Mouse (Mus musculus) MEL (cell line): ENCODE data around the gene Ncs1. TPM values are rescaled to one million over a fixed set of nuclear protein-coding genes. Genes with fewer than 3 reads are reported as not detected.

Experiments
- DNase-seq: peaks from one replicate; pipeline ENCODE4 v3.0.0; 2011; ENCODE audit warnings: low read depth, low spot score
- H3K27ac ChIP-seq: 2 replicates; pipeline ENCODE4 v1.5.1; 2012; ENCODE audit warnings: low read depth, mild to moderate bottlenecking, control low read depth, low read length, moderate library complexity; ENCODE audit not compliant: control insufficient read depth
- H3K27me3 ChIP-seq, 2 experiments: fragments of 150-350 bp in 1 of 2; sonication (generic) in 1 of 2; 2 replicates each; pipeline ENCODE4 v1.6.1; 2012; ENCODE audit warnings: low read length in 2 of 2, mild to moderate bottlenecking in 2 of 2, improper control_type of control experiment in 1 of 2, moderate library complexity in 1 of 2; ENCODE audit not compliant: insufficient read depth in 2 of 2, control insufficient read depth in 1 of 2
- H3K36me3 ChIP-seq, 2 experiments: 2 replicates each; pipeline ENCODE4 v1.6.1; 2012 to 2014; ENCODE audit warnings: low read length in 2 of 2, improper control_type of control experiment in 1 of 2, inconsistent platforms in 1 of 2, mild to moderate bottlenecking in 1 of 2; ENCODE audit not compliant: insufficient read depth in 2 of 2, control insufficient read depth in 1 of 2
- H3K4me1 ChIP-seq, 2 experiments: fragments of 150-350 bp in 1 of 2; sonication (generic) in 1 of 2; 2 replicates each; pipeline ENCODE4 v1.6.1; 2012; ENCODE audit warnings: low read length in 2 of 2, improper control_type of control experiment in 1 of 2, mild to moderate bottlenecking in 1 of 2; ENCODE audit not compliant: insufficient read depth in 2 of 2, control insufficient read depth in 1 of 2
- H3K4me3 ChIP-seq, 2 experiments: fragments of 150-350 bp in 1 of 2; sonication (generic) in 1 of 2; 2 replicates each; pipeline ENCODE4 v1.5.1; 2012; ENCODE audit warnings: low read depth in 2 of 2, low read length in 2 of 2, mild to moderate bottlenecking in 2 of 2, moderate library complexity in 2 of 2, control low read depth in 1 of 2, improper control_type of control experiment in 1 of 2; ENCODE audit not compliant: control insufficient read depth in 1 of 2, insufficient read depth in 1 of 2
- H3K79me2 ChIP-seq: 2 replicates; pipeline ENCODE4 v1.6.1; 2012; ENCODE audit warnings: mild to moderate bottlenecking, low read length, moderate library complexity; ENCODE audit not compliant: control insufficient read depth, poor library complexity, insufficient read depth
- H3K9ac ChIP-seq: 2 replicates; pipeline ENCODE4 v1.6.1; 2012; ENCODE audit warnings: low read depth, mild to moderate bottlenecking, control low read depth, low read length, moderate library complexity; ENCODE audit not compliant: control insufficient read depth, poor library complexity, severe bottlenecking
- H3K9me3 ChIP-seq: fragments of 150-350 bp; sonication (generic); replicated peaks from 2 replicates; pipeline ENCODE4 v1.6.1; 2012; ENCODE audit warnings: mild to moderate bottlenecking, low read length, improper control_type of control experiment, moderate library complexity; ENCODE audit not compliant: insufficient read depth
- BHLHE40 ChIP-seq: IDR thresholded peaks from 2 replicates; pipeline ENCODE4 v1.6.1; 2012; ENCODE audit warnings: low read depth, mild to moderate bottlenecking, inconsistent platforms, low read length, improper control_type of control experiment, borderline replicate concordance
- E2F4 ChIP-seq: IDR thresholded peaks from 2 replicates; pipeline ENCODE4 v1.6.1; 2011; ENCODE audit warnings: low read depth, low read length, improper control_type of control experiment, borderline replicate concordance
- ETS1 ChIP-seq: IDR thresholded peaks from 2 replicates; pipeline ENCODE4 v1.6.1; 2012; ENCODE audit warnings: low read depth, mild to moderate bottlenecking, inconsistent platforms, low read length, improper control_type of control experiment, moderate library complexity
- GABPA ChIP-seq: IDR thresholded peaks from 2 replicates; pipeline ENCODE4 v1.6.1; 2012; ENCODE audit warnings: low read depth, mild to moderate bottlenecking, inconsistent platforms, low read length, improper control_type of control experiment, moderate library complexity
- KAT2A ChIP-seq: conservative IDR thresholded peaks from 2 replicates; pipeline ENCODE4 v1.6.1; 2012; ENCODE audit warnings: low read depth, low read length, improper control_type of control experiment, inconsistent platforms
- MAX ChIP-seq: IDR thresholded peaks from 2 replicates; pipeline ENCODE4 v1.6.1; 2011; ENCODE audit warnings: low read length, improper control_type of control experiment
- MAZ ChIP-seq: IDR thresholded peaks from 2 replicates; pipeline ENCODE4 v1.6.1; 2012; ENCODE audit warnings: low read depth, mild to moderate bottlenecking, inconsistent platforms, low read length, improper control_type of control experiment
- MEF2A ChIP-seq: IDR thresholded peaks from 2 replicates; pipeline ENCODE4 v1.6.1; 2014; ENCODE audit warnings: low read depth, mild to moderate bottlenecking, inconsistent platforms, low read length, improper control_type of control experiment; ENCODE audit not compliant: poor library complexity, insufficient replicate concordance, severe bottlenecking; ENCODE audit errors: extremely low read depth
- MXI1 ChIP-seq: IDR thresholded peaks from 2 replicates; pipeline ENCODE4 v1.6.1; 2011; ENCODE audit warnings: mild to moderate bottlenecking, low read depth, low read length, improper control_type of control experiment
- MYB ChIP-seq: IDR thresholded peaks from 2 replicates; pipeline ENCODE4 v1.6.1; 2011; ENCODE audit warnings: mild to moderate bottlenecking, low read depth, low read length, improper control_type of control experiment
- NELFE ChIP-seq: IDR thresholded peaks from 2 replicates; pipeline ENCODE4 v1.6.1; 2011; ENCODE audit warnings: low read depth, low read length, improper control_type of control experiment
- NRF1 ChIP-seq: IDR thresholded peaks from 2 replicates; pipeline ENCODE4 v1.6.1; 2014; ENCODE audit warnings: low read depth, mild to moderate bottlenecking, inconsistent platforms, low read length, improper control_type of control experiment, moderate library complexity; ENCODE audit not compliant: poor library complexity, insufficient read depth, severe bottlenecking
- POLR2A ChIP-seq, 2 experiments: IDR thresholded peaks; 2 replicates each; pipeline ENCODE4 v1.6.1; 2011 to 2012; ENCODE audit warnings: low read length in 2 of 2, mild to moderate bottlenecking in 2 of 2, control low read depth in 1 of 2, improper control_type of control experiment in 1 of 2, low read depth in 1 of 2, moderate library complexity in 1 of 2; ENCODE audit not compliant: control insufficient read depth in 1 of 2, insufficient read depth in 1 of 2, poor library complexity in 1 of 2
- POLR2AphosphoS2 ChIP-seq: IDR thresholded peaks from 2 replicates; pipeline ENCODE4 v1.6.1; 2011; ENCODE audit warnings: low read length, improper control_type of control experiment
- POLR2AphosphoS5 ChIP-seq: IDR thresholded peaks from 2 replicates; pipeline ENCODE4 v1.6.1; 2012; ENCODE audit warnings: low read depth, borderline replicate concordance, mild to moderate bottlenecking, inconsistent platforms, low read length, moderate library complexity, mixed read lengths
- RAD21 ChIP-seq: IDR thresholded peaks from 2 replicates; pipeline ENCODE4 v1.6.1; 2011; ENCODE audit warnings: mild to moderate bottlenecking, low read depth, low read length, improper control_type of control experiment
- SIN3A ChIP-seq: IDR thresholded peaks from 2 replicates; pipeline ENCODE4 v1.6.1; 2012; ENCODE audit warnings: low read length, improper control_type of control experiment, inconsistent platforms
- TCF12 ChIP-seq: IDR thresholded peaks from 2 replicates; pipeline ENCODE4 v1.6.1; 2014; ENCODE audit warnings: low read depth, mild to moderate bottlenecking, inconsistent platforms, low read length, improper control_type of control experiment, moderate library complexity
- UBTF ChIP-seq: IDR thresholded peaks from 2 replicates; pipeline ENCODE4 v1.6.1; 2012; ENCODE audit warnings: low read depth, mild to moderate bottlenecking, inconsistent platforms, low read length, improper control_type of control experiment, moderate library complexity, borderline replicate concordance; ENCODE audit not compliant: insufficient read depth
- USF1 ChIP-seq: IDR thresholded peaks from 2 replicates; pipeline ENCODE4 v1.6.1; 2014; ENCODE audit warnings: low read depth, mild to moderate bottlenecking, inconsistent platforms, low read length, improper control_type of control experiment, moderate library complexity
- ZKSCAN1 ChIP-seq: IDR thresholded peaks from 2 replicates; pipeline ENCODE4 v1.6.1; 2012; ENCODE audit warnings: low read depth, mild to moderate bottlenecking, inconsistent platforms, low read length, improper control_type of control experiment, moderate library complexity
- ZNF384 ChIP-seq: IDR thresholded peaks from 2 replicates; pipeline ENCODE4 v1.6.1; 2012; ENCODE audit warnings: low read depth, mild to moderate bottlenecking, inconsistent platforms, low read length, improper control_type of control experiment
- polyA plus RNA-seq, 2 experiments: library from polyadenylated mRNA; stranded (reverse) in 1 of 2; unstranded in 1 of 2; fragments of >175 nt in 1 of 2; fragments of >200 nt in 1 of 2; gene quantifications; 2 replicates each; pipeline versions ENCODE4 v1.2.1 to v1.2.4; 2012; ENCODE audit warnings: low replicate concordance in 2 of 2, low read depth in 1 of 2; ENCODE audit not compliant: insufficient read length in 2 of 2, insufficient read depth in 1 of 2, missing spikeins in 1 of 2
- total RNA-seq: library from RNA; depleted of rRNA; stranded (reverse); fragments of 300-350 nt; gene quantifications from 2 replicates; pipeline ENCODE4 v1.2.3, GENCODE M21; 2012; rRNA removed

The Ncs1 gene
- 10.5 and 14.5 TPM in 2 replicates for total RNA-seq
- 10 to 100 TPM in 1 of 2 experiments, not detected in 1; 17.6 TPM for polyA plus RNA-seq

GRCm38 (mm10) chr2:31245491-31246141 lies at the start of gene Ncs1:
TSS of gene Ncs1 (plus strand) at chr2:31245823.
- peaks cover 0 to 4% of the 10 kb centered on the region in 2 experiments; a peak in 1 of 4 replicates for H3K36me3 ChIP-seq
- peaks cover 8% of the 10 kb centered on the region for H3K79me2 ChIP-seq
- DNase-seq, result peak; percentile 71
- no peaks in the 10 kb centered on the region for H3K9me3 ChIP-seq
- TF ChIP-seq SIN3A (no peak; the same call in 1 of the 2 replicates), MYB (no peak), POLR2A (IDR thresholded peaks at IDR 0.05; ENCODE audit: control insufficient read depth in 1 of 2, insufficient read depth in 1 of 2, low read depth in 1 of 2, low read length in 2 of 2, poor library complexity in 1 of 2) (no peak; a peak in 1 of 4 replicates), RAD21 (no peak), MAZ (peak; percentile 63; the same call in 1 of the 2 replicates), ZKSCAN1 (no peak), MAX (peak; percentile 69; the same call in 1 of the 2 replicates), USF1 (no peak), GABPA (no peak), POLR2AphosphoS5 (no peak), MXI1 (peak; percentile 40; the same call in 1 of the 2 replicates), POLR2AphosphoS2 (no peak), E2F4 (no peak), ETS1 (no peak), NELFE (peak; percentile 28; the same call in 1 of the 2 replicates), BHLHE40 (no peak), ZNF384 (no peak), NRF1 (peak; percentile 54), KAT2A (no peak), UBTF (peak; percentile 87; the same call in 1 of the 2 replicates)
- TF ChIP-seq, all 39 proteins: peak for 6
- Histone ChIP-seq H3K9ac (peak within 1 kb of the TSS; percentile 90), H3K27me3 (no peaks in the 10 kb centered on the region), H3K27ac (no peak within 1 kb of the TSS), H3K4me3 (peak within 1 kb of the TSS; percentile 52 to 77), H3K4me1 (peaks cover 3 to 11% of the 10 kb centered on the region in 2 experiments; a peak in 2 of 4 replicates)

- H3K4me1 ChIP-seq, result no peaks in the 10 kb centered on the region
- no peak for DNase-seq
- no peaks in the 10 kb centered on the region for H3K9me3 ChIP-seq
- no peak overlapping the region for H3K27ac ChIP-seq
- no peaks in the 10 kb centered on the region; a peak in 1 of 4 replicates for H3K36me3 ChIP-seq
- H3K9ac ChIP-seq, result no peak overlapping the region
- no peaks in the 10 kb centered on the region for H3K79me2 ChIP-seq
- TF ChIP-seq MEF2A (no peak), USF1 (no peak), GABPA (no peak), BHLHE40 (no peak), MYB (no peak), TCF12 (no peak)
- no peaks in the 10 kb centered on the region for H3K27me3 ChIP-seq
- H3K4me3 ChIP-seq, result no peak overlapping the region
These were observed 47.0 kb upstream of the Ncs1 start for GRCm38 (mm10) chr2:31198621-31199020.
